Mouse (Mus musculus) brain, embryonic 14.5 days (tissue): ENCODE measurements around the gene Gaa.

Experiments
- CTCF ChIP-seq: fragments of 200-500 bp; IDR thresholded peaks from 2 replicates; pipeline ENCODE4 v1.5.1; 2012; ENCODE audit warnings: inconsistent platforms, mild to moderate bottlenecking, moderate library complexity, borderline replicate concordance; ENCODE audit not compliant: insufficient read depth, insufficient read length; ENCODE audit errors: extremely low read depth
- POLR2A ChIP-seq: fragments of 200-500 bp; IDR thresholded peaks from 2 replicates; pipeline ENCODE4 v1.6.1; 2012; ENCODE audit warnings: mild to moderate bottlenecking, inconsistent platforms, borderline replicate concordance; ENCODE audit not compliant: poor library complexity, insufficient read depth, insufficient read length, severe bottlenecking; ENCODE audit errors: extremely low read depth

DNA sequence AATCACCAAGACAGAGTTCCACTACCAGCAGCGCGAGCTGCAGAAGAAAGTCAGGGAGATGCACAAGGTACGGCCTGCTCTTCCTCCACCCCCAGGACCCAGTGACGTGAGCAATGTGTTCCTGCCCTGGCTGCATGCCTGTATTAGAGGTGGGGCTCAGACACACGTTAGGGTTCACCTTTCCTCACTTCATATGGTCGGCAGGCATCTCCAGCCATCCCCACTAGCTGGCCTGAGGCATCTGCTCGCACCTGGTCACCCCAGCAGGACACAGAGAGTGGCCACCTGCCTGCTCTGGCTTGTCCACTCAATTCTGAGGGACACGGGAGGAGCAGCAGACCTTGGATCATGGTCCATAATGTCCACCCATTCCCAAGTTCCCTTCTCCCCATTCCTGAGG, 7.7 kb upstream of the Gaa start:
- TF ChIP-seq CTCF (no peak), POLR2A (no peak)
